Mouse (Mus musculus) E14TG2a.4 (cell line): Measurements from ENCODE around the gene Nop10.

ENCODE experiments used
- H3K27me3 ChIP-seq: 2 replicates; pipeline ENCODE4 v1.6.1; 2014; ENCODE audit warnings: low read length, control low read depth; ENCODE audit not compliant: insufficient read depth
- H3K36me3 ChIP-seq: 2 replicates; pipeline ENCODE4 v1.6.1; 2014; ENCODE audit warnings: low read length, control low read depth; ENCODE audit not compliant: insufficient read depth
- H3K4me1 ChIP-seq: replicated peaks from 2 replicates; pipeline ENCODE4 v1.6.1; 2014; ENCODE audit warnings: low read depth, low read length, control low read depth
- H3K4me3 ChIP-seq: replicated peaks from 2 replicates; pipeline ENCODE4 v1.5.1; 2014; ENCODE audit warnings: mild to moderate bottlenecking, low read length
- H3K9me3 ChIP-seq: 2 replicates; pipeline ENCODE4 v1.6.1; 2014; ENCODE audit warnings: low read length, control low read depth
- CTCF ChIP-seq: conservative IDR thresholded peaks from 2 replicates; pipeline ENCODE4 v1.5.1; 2014; ENCODE audit warnings: low read length
- NANOG ChIP-seq: IDR thresholded peaks from 2 replicates; pipeline ENCODE4 v1.6.1; 2014; ENCODE audit warnings: borderline replicate concordance, low read length, mixed read lengths
- POU5F1 ChIP-seq: IDR thresholded peaks from 2 replicates; pipeline ENCODE4 v1.6.1; 2014; ENCODE audit warnings: low read length, borderline replicate concordance

Nop10 gene

GRCm38 (mm10) chr2:112254675-112255515 lies 6.8 kb upstream of the Nop10 start:
- H3K4me3 ChIP-seq, result no peak overlapping the region
- peaks cover 29% of the 10 kb centered on the region for H3K27me3 ChIP-seq
- no peak for TF ChIP-seq NANOG
- H3K4me1 ChIP-seq, result peaks cover 24% of the 10 kb centered on the region
- no peaks in the 10 kb centered on the region for H3K36me3 ChIP-seq
- H3K9me3 ChIP-seq, result no peaks in the 10 kb centered on the region

- H3K4me3 ChIP-seq, result no peak within 1 kb of the TSS
- no peaks in the 10 kb centered on the region for H3K9me3 ChIP-seq
- peaks cover 24% of the 10 kb centered on the region for H3K4me1 ChIP-seq
- peaks cover 1% of the 10 kb centered on the region; the same call in 1 of the 2 replicates for H3K27me3 ChIP-seq
- H3K36me3 ChIP-seq, result peaks cover 16% of the 10 kb centered on the region
- TF ChIP-seq CTCF (no peak), NANOG (no peak), POU5F1 (no peak)
Observed at GRCm38 (mm10) chr2:112259241-112259962, 2.3 kb upstream of the Nop10 start, which contains the start of gene Nutm1. Gene Nutm1, minus strand, starts transcription at chr2:112259291.

GRCm38 (mm10) chr2:112262779-112263295 lies 1.1 kb downstream of the Nop10 start:
- TF ChIP-seq POU5F1 (no peak), NANOG (no peak), CTCF (peak; percentile 23)

DNA sequence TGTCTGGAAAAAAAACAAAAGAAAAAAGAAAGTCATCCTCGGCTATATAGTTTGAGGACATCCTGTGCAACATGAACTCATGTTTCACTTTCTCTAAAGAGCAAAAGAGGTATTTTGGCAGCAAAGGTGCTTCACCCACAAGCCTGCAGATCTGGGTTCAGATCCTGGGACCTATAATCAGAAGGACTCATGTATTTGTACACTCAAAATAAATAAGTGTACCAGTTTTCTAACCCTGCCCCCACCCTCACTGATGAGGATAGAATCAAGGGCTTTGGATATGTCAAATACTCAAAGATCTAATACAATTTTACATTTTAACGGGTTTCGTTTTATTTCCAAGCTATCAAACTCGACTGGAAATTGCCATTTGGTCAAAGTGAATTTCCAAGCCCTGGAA lies 2.6 kb downstream of the Nop10 start:
- peaks cover 25% of the 10 kb centered on the region for H3K36me3 ChIP-seq
- H3K9me3 ChIP-seq, result no peaks in the 10 kb centered on the region
- TF ChIP-seq NANOG (no peak), CTCF (no peak), POU5F1 (no peak)
- peaks cover 42% of the 10 kb centered on the region for H3K4me1 ChIP-seq
- peak overlapping the region; percentile 90 for H3K4me3 ChIP-seq
- no peaks in the 10 kb centered on the region for H3K27me3 ChIP-seq

More at GRCm38 (mm10) chr2:112262779-112263295, 1.1 kb downstream of the Nop10 start:
- H3K27me3 ChIP-seq, result no peaks in the 10 kb centered on the region
- H3K9me3 ChIP-seq, result no peaks in the 10 kb centered on the region
- peak overlapping the region; percentile 90 for H3K4me3 ChIP-seq
- peaks cover 25% of the 10 kb centered on the region for H3K36me3 ChIP-seq
- peaks cover 42% of the 10 kb centered on the region for H3K4me1 ChIP-seq

DNA sequence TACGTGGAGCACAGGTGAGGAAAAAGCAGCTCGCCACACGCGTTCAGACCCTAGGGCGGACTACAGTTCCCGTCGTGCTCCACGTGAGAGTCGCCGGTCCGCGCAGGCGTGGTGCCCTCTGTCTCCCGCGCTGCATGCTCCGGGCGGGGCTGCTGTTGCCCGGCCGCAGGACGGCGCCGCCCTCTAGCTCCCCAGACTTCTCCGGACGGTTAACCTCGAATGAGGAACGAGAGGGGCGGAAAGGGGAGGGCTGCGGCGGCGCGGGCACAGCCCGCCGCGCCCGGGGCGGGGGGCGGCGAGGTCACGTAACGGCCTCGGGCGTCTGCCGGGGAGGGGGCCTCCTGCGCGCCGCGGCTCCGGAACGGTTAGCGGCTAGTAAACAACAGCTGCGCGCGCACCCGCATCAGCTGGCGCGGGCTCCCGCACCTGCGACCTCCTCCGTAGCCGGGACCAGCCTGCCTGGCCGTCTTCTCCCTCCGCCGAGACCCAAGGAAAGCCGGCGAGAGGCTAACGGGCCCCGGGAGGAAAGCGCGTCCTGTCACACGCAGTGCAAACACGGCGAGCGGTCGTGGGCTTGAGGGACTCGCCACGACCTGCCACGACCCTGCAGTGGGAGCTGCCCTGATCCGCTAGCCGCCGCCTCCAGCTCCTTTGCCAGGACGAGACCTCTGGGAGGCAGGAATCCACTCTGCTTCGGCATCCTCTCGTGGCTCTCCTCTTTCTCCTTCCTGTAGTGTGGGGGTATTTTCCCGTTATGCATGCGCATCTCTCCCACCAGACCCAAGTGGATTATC lies 3.9 kb downstream of the Nop10 start, which contains the start of gene Slc12a6:
TSS of gene Slc12a6 (plus strand) at position 378 of the 794 bp plus-strand sequence.
- H3K4me1 ChIP-seq, result peaks cover 45% of the 10 kb centered on the region
- H3K27me3 ChIP-seq, result no peaks in the 10 kb centered on the region
- H3K4me3 ChIP-seq, result peak within 1 kb of the TSS; percentile 90
- no peak for TF ChIP-seq NANOG
- TF ChIP-seq POU5F1, result no peak
- no peak for TF ChIP-seq CTCF
- peaks cover 25% of the 10 kb centered on the region for H3K36me3 ChIP-seq
- no peaks in the 10 kb centered on the region for H3K9me3 ChIP-seq

GRCm38 (mm10) chr2:112266242-112266592 lies 4.5 kb downstream of the Nop10 start, which contains the start of gene Gm21985:
Gene Gm21985, plus strand, starts transcription at chr2:112266314.
- Histone ChIP-seq H3K4me3 (peak within 1 kb of the TSS; percentile 90), H3K9me3 (no peaks in the 10 kb centered on the region), H3K27me3 (no peaks in the 10 kb centered on the region), H3K4me1 (peaks cover 45% of the 10 kb centered on the region), H3K36me3 (peaks cover 25% of the 10 kb centered on the region)
- TF ChIP-seq POU5F1 (no peak), CTCF (no peak), NANOG (no peak)

- peak overlapping the region; percentile 90 for H3K4me3 ChIP-seq
- peaks cover 45% of the 10 kb centered on the region for H3K4me1 ChIP-seq
- H3K36me3 ChIP-seq, result peaks cover 25% of the 10 kb centered on the region
- H3K27me3 ChIP-seq, result no peaks in the 10 kb centered on the region
- TF ChIP-seq NANOG (no peak), CTCF (no peak), POU5F1 (no peak)
- H3K9me3 ChIP-seq, result no peaks in the 10 kb centered on the region
Observed at GRCm38 (mm10) chr2:112266780-112267179, 5.1 kb downstream of the Nop10 start.
